Mouse (Mus musculus): ENCODE measurements around the gene Gopc. TPM values are rescaled to one million over a fixed set of nuclear protein-coding genes. Genes with fewer than 3 reads are reported as not detected.

Gene Gopc
- total RNA-seq (2018; cell fraction: chromatin; rRNA removed): 10 to 100 TPM in 25 of 26 experiments, 1 to 10 TPM in 1; 8.4 to 50.3 (median 26.0) TPM
- total RNA-seq (2018; cell fraction: cytosol; rRNA removed): 10 to 100 TPM in 25 of 26 experiments, 1 to 10 TPM in 1; 9.4 to 22.1 (median 17.7) TPM
- total RNA-seq (2018; cell fraction: nucleus; rRNA removed): 10 to 100 TPM in 25 of 26 experiments, 1 to 10 TPM in 1; 9.7 to 47.5 (median 21.5) TPM
- polyA plus RNA-seq (2018): 14.8 to 20.4 TPM (median 19.9 TPM) in 3 replicates

DNA sequence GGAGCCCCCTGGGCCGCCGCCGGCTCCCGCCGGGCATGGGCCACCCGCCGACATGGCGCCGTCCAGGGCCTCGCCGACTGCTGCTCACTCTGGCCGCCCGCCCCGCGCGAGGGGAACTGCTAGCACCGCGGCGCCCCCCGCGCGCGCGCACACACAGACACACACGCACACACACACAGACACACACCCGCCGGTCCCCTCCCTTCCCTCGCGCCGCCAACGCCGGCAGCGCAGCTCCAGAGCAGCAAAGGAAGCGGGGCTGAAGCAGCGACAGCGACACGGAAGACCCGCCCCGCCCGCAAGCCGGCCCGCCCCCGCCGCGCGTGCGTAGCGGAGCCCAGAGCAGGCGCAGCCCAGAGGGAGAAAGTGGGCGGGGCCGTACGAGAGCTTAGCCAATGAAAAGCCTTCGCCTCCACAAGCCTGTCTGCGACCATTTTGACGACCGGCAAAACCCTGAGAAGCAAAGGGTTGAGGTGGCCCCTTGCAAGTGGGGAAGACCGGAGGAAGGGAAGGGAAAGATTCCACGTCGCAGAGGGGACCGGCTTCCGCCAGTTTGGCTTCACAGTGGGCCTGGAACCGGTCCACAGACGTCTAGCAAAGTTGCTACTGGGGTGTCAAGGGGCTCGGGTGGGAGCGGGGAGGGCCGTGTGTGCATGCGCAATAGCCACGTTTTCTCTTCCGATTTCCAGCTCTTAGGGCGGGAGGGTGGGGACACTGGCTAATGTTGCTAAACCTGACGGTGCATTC is at the start of gene Gopc:
TSS of gene Gopc (minus strand) at position 280 of the 747 bp plus-strand sequence.
- Histone ChIP-seq H3K27ac (peak within 1 kb of the TSS; percentile 87), H3K36me3 (ENCODE audit: inconsistent target) (no peaks in the 10 kb centered on the region), H3K79me2 (ENCODE audit: inconsistent target) (peaks cover 46% of the 10 kb centered on the region), H3K4me3 (ENCODE audit: inconsistent target) (peak within 1 kb of the TSS; percentile 85)
- WGBS (ENCODE audit: missing documents): 2% methylated on average over 51 of the region's 71 CpGs

DNA sequence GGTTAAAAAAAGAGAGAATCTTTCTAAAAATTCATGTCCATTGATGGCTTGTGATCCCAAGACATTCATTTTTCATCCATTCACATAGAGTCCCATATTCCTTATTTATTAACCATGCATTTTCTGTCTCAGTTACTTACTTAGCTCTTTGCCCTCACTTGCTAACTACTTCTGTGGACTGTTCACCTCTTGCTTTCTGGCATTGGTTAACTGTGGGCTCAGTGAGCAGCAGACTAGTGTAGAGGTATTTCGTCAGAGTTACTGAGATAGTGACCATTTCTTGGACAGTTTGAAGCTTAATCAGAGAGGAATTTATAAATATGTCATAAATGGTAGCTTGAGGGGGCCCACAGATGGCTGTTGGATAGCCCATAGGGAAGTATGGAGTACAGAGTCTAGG is 49.0 kb upstream of the Gopc start:
- Histone ChIP-seq H3K4me3 (ENCODE audit: inconsistent target) (no peak overlapping the region), H3K36me3 (ENCODE audit: inconsistent target) (peaks cover 49% of the 10 kb centered on the region), H3K27ac (no peak overlapping the region), H3K79me2 (ENCODE audit: inconsistent target) (peaks cover 52% of the 10 kb centered on the region)
- 100% methylated on average over 1 of the region's 1 CpGs for WGBS (ENCODE audit: missing documents)

DNA sequence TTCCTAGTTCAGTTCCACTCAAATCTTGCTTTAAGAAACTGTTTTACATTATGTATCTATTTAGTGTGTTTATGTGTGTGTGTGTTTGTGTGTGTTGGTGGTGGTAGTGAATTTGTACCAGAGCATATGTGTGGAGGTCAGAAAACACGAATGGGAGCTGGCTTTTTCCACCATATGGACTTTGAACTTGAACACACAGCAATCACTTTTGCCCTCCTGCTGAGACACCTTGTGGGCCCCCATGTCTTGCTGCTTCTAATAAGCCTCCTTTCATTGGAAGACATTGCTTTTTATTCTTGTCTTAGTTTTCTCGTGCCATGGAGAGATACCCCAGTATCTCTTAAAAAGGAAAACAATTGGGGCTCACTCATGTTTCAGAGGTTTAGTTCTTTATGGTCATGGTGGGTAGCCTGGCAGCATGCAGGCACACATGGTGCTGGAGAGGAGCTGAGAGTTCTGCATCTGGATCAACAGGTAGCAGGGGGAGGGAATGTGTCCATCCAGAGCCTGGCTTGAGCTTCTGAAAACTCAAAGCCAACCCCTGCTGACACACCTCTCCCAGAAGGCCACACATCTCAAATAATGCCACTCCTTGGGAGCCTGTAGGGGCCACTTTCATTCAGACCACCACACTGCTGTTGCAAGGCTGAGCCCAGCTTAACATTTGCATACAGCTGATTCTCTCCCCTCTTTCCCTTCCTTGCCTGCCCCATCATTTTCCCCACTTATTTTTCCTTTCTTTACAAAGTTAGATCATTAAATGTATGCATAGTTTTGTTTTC is 45.9 kb upstream of the Gopc start:
- Histone ChIP-seq H3K27ac (no peak overlapping the region), H3K79me2 (ENCODE audit: inconsistent target) (peaks cover 83% of the 10 kb centered on the region), H3K36me3 (ENCODE audit: inconsistent target) (peaks cover 24% of the 10 kb centered on the region), H3K4me3 (ENCODE audit: inconsistent target) (no peak overlapping the region)
- WGBS (ENCODE audit: missing documents): 94% methylated on average over 2 of the region's 2 CpGs

DNA sequence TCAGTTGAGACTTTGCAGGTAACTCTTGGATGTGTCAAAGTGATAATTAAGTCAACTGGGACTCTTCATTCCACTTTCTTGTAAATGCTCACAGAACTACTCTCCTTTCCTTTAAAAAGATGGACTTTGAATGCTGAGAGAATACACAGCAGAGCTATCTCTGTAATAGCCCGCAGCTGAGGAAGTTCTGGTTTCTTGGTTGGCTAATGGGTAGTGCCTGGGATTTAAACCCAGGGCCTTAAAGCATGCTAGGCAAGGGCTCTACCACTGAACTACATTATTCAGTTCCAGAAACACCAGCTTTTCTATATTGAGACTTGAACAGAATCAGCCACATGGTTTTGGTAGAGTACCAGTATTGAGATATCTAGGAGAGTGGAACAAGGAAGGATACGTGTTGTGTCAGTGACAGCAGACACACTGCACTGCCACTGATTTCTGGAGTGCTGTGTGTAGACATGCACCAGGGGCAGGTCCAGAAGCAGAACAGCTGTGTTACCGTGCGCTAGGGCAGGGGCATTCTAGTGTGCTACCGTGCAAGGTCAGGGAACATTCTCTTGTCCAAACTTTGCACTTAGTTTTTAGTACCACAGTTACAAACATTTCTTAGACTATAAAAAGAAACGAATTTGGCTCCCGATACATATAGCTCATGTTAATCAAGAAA is 44.5 kb upstream of the Gopc start:
- Histone ChIP-seq H3K4me3 (ENCODE audit: inconsistent target) (no peak overlapping the region), H3K79me2 (ENCODE audit: inconsistent target) (peaks cover 97% of the 10 kb centered on the region), H3K27ac (no peak overlapping the region), H3K36me3 (ENCODE audit: inconsistent target) (peaks cover 18% of the 10 kb centered on the region)
- 92% methylated on average over 7 of the region's 7 CpGs for WGBS (ENCODE audit: missing documents)

DNA sequence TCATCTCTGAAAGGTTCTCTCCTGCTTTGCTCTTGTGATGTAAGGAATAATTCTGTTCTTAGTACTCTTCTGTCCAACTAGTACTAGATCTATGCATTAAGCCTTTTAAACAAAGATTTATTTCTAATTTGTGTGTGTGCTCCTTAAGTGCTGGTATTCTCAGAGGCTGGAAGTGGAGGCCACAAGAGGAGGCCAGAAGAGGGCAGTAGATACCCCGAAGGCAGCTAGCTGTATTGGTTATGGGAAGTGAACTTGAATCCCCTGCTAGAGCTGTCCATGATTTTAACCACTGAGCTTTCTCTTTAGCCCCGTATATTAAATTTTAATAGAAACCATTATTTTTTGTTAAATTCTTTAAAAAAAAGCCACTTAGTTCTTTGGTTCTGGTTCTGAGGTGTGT is 41.2 kb upstream of the Gopc start:
- Histone ChIP-seq H3K36me3 (ENCODE audit: inconsistent target) (no peaks in the 10 kb centered on the region), H3K4me3 (ENCODE audit: inconsistent target) (no peak overlapping the region), H3K27ac (no peak overlapping the region), H3K79me2 (ENCODE audit: inconsistent target) (peaks cover 100% of the 10 kb centered on the region)
- 69% methylated on average over 2 of the region's 2 CpGs for WGBS (ENCODE audit: missing documents)

DNA sequence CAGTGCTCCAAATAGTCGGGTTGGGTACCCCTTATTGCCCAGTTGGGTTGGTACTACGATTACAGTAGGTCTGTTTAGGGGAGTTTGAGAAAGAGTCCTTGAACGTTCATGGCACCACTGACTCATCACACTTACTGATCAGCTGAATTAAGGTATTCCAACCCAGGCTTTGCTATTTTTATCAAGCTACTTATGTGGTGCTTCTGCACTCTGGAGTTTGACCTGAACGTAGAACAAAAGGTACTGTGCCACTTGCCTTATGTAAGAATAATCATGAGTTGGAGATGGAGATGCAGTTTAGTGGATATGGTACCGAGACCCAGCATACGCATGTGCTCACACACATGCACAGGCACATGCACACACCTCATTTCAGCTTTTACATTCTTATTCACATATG is 39.8 kb upstream of the Gopc start:
- H3K79me2 ChIP-seq (ENCODE audit: inconsistent target): peaks cover 89% of the 10 kb centered on the region
- WGBS (ENCODE audit: missing documents): 89% methylated on average over 6 of the region's 6 CpGs
- no peak overlapping the region for H3K4me3 ChIP-seq (ENCODE audit: inconsistent target)
- H3K36me3 ChIP-seq (ENCODE audit: inconsistent target): no peaks in the 10 kb centered on the region
- H3K27ac ChIP-seq: no peak overlapping the region

DNA sequence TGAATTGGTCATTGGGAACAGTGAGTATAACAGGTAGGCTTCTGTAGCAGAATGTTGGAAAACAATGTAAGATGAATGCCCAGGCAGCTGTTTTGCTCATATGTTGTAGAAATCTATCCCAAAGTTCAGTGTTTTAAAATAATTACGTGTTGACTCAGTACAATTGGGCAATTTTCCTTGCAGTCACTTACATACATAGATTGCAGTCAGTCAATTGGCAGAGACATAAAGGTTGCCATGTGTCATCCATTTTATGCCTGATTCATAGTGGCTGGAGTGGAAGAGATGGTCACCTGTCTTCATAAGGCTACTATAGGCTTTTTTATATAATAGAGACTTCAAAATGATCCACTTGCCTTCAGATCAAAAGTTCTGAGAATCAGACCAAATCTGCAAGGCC is 38.6 kb upstream of the Gopc start:
- Histone ChIP-seq H3K79me2 (ENCODE audit: inconsistent target) (peaks cover 77% of the 10 kb centered on the region), H3K27ac (peak overlapping the region; percentile 70; the same call in 1 of the 2 replicates), H3K36me3 (ENCODE audit: inconsistent target) (no peaks in the 10 kb centered on the region), H3K4me3 (ENCODE audit: inconsistent target) (no peak overlapping the region)
- 73% methylated on average over 1 of the region's 1 CpGs for WGBS (ENCODE audit: missing documents)

DNA sequence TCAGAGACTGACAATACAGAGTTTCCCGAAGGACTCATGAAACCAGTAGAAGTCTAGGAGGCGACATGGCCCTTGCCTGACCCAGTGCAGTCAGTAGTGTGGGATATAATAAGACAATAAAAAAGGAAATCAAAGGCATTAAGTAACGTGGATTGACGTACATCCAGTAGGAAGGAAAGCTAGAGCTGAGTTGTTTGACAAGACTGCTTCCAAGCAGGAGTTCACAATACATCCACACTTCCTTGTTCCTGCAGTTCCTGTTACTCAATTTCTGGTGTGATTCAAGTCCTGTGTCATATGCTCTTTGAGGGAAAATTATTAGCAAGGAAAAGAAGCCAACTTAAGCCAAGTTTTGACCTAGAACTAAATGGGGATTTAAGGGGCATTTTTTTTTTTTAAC is 37.5 kb upstream of the Gopc start:
- 53% methylated on average over 3 of the region's 4 CpGs for WGBS (ENCODE audit: missing documents)
- Histone ChIP-seq H3K27ac (peak overlapping the region; percentile 70), H3K4me3 (ENCODE audit: inconsistent target) (peak overlapping the region; percentile 79), H3K36me3 (ENCODE audit: inconsistent target) (no peaks in the 10 kb centered on the region), H3K79me2 (ENCODE audit: inconsistent target) (peaks cover 66% of the 10 kb centered on the region)

DNA sequence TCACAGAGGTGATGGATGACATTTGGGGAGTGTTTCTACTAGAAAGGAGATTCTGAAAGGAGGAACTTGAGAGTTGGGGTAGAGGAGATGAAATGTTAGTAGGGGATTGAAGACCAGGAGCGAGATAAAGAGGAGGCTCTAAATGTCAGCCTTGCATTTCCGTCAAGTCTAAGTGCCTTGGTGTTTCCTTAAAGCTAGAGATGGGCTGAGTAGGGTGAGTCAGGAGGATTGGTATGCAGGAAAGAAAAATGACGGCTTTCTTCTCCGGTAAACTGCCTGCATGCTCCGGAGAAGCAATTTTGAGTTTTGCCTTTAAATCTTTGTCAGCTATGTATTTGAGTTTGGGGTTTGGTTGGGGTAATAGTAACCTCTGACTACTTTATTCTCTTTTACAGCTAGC is 37.0 kb upstream of the Gopc start:
- WGBS (ENCODE audit: missing documents): 54% methylated on average over 5 of the region's 5 CpGs
- peak overlapping the region; percentile 79 for H3K4me3 ChIP-seq (ENCODE audit: inconsistent target)
- peaks cover 61% of the 10 kb centered on the region for H3K79me2 ChIP-seq (ENCODE audit: inconsistent target)
- peak overlapping the region; percentile 70 for H3K27ac ChIP-seq
- H3K36me3 ChIP-seq (ENCODE audit: inconsistent target): no peaks in the 10 kb centered on the region

DNA sequence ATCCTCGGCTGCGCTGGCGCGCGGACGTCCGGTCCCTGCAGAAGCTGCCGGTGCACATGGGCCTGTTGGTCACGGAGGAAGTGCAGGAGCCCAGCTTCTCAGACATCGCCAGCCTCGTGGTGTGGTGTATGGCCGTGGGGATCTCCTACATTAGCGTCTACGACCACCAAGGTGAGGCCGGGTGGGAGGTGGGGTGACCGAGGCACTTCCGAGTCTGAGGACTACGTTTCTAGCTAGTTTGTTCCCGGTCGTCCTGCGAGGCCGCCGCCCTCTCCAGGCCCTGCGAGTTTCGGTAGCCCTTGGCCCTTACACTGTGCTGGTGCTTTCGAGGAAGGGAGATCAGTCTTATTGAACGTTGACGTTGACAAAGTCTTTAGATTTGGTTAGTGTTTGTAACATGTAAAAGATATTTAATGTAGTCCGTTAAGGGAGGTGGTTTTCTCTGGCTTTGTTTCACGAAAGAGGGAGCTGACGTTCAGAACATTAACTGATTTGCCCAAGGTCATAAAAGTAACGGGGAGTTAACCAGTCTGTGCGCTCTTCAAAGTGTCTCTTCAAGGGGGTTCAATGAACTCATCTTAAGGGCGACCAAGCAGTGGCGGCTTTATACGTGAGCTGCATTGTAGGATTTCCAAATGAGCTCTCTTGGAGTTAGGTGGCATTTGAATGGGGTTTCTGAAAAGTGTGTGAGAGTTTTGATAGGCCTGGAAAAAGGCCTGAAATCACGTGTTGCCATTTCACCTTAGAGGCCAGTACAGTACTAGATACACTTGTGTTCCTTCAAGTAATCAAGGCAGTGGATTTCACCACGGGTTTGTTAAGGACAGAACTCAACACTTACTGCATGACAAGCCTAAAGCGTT is 36.3 kb upstream of the Gopc start:
- no peaks in the 10 kb centered on the region for H3K36me3 ChIP-seq (ENCODE audit: inconsistent target)
- peak overlapping the region; percentile 79 for H3K4me3 ChIP-seq (ENCODE audit: inconsistent target)
- peaks cover 54% of the 10 kb centered on the region for H3K79me2 ChIP-seq (ENCODE audit: inconsistent target)
- 2% methylated on average over 39 of the region's 39 CpGs for WGBS (ENCODE audit: missing documents)
- H3K27ac ChIP-seq: peak overlapping the region; percentile 70

DNA sequence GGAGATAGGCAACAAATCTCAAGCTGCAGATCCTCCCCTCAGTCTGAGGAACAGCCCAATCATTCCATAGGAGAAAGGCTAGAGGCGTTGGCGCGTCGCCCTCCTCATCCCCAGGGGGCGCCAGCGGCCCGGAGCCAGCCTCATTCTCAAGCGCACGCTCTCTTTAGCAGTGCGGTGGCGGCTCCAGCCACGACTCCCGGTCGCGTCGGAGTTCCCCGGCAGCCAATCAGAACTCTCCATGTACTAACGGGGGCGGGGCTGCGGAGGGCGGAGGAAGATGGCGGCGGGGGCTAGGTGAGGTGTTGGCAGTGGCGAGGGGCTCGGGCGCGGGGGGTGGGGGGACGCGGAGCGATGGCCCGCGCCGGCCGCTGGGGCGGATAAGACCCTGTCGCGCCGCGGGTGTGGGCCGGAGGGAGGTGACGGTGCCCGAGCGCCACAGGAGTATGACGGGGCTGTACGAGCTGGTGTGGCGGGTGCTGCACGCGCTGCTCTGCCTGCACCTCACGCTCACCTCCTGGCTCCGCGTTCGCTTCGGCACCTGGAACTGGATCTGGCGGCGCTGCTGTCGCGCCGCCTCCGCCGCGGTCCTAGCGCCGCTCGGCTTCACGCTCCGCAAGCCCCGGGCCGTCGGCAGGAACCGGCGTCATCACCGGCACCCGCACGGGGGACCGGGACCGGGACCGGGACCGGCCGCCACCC is 35.5 kb upstream of the Gopc start, which contains the start of gene Nus1:
TSS of gene Nus1 (plus strand) at position 249 of the 699 bp plus-strand sequence.
- H3K79me2 ChIP-seq (ENCODE audit: inconsistent target): peaks cover 46% of the 10 kb centered on the region
- WGBS (ENCODE audit: missing documents): under 1% methylated on average over 79 of the region's 79 CpGs
- peak within 1 kb of the TSS; percentile 70 for H3K27ac ChIP-seq
- peak within 1 kb of the TSS; percentile 79 for H3K4me3 ChIP-seq (ENCODE audit: inconsistent target)
- no peaks in the 10 kb centered on the region for H3K36me3 ChIP-seq (ENCODE audit: inconsistent target)

DNA sequence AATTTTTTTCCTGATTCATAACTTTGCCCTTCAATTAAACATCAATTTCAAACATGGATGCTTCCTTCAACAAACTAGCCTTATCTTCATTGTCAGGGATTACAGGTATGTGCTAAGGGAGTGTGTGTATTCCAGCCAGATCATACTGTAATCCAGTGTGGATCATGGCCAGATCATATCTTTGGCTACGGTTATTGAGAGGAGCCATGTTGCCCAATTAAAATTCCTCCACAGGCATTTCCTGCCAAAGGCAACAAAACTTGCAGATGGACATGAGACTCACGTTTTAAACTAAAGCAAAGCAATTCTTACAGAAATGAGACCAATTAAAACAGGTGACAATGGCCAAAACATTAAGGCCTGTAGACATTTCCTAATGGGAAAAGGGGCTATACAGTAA is 34.5 kb upstream of the Gopc start:
- Histone ChIP-seq H3K36me3 (ENCODE audit: inconsistent target) (no peaks in the 10 kb centered on the region), H3K4me3 (ENCODE audit: inconsistent target) (peak overlapping the region; percentile 31), H3K27ac (no peak overlapping the region), H3K79me2 (ENCODE audit: inconsistent target) (peaks cover 36% of the 10 kb centered on the region)
- 54% methylated on average over 2 of the region's 2 CpGs for WGBS (ENCODE audit: missing documents)

DNA sequence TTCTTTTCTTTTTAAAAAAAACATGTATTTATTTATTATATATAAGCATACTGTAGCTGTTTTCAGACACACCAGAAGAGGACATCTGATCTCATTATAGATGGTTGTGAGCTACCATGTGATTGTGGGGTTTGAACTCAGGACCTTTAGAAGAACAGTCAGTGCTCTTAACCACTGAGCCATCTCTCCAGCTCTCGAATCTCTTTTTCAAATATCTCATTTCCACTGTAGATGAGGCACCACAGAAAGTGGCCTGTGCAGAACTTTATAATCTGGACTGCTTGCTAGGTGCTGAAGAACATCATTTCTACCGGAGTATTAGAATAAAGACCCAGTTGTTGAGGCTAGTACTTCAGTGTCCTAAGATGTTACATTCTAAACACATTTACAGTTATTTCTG is 33.1 kb upstream of the Gopc start:
- WGBS (ENCODE audit: missing documents): 88% methylated on average over 2 of the region's 2 CpGs
- no peak overlapping the region for H3K27ac ChIP-seq
- H3K79me2 ChIP-seq (ENCODE audit: inconsistent target): peaks cover 22% of the 10 kb centered on the region
- H3K4me3 ChIP-seq (ENCODE audit: inconsistent target): no peak overlapping the region
- H3K36me3 ChIP-seq (ENCODE audit: inconsistent target): no peaks in the 10 kb centered on the region
